Mouse (Mus musculus) forebrain, embryonic 14.5 days (tissue): ENCODE measurements around the gene Ccdc92b. TPM values are rescaled to one million over a fixed set of nuclear protein-coding genes. Genes with fewer than 3 reads are reported as not detected.

Source experiments
- ATAC-seq: fragments of 200-750 bp; cut with Nextera tagmentation; 2 replicates; pipeline ENCODE4 v1.8.0; 2017; ENCODE audit warnings: mild to moderate bottlenecking, moderate library complexity
- DNase-seq: peaks from one replicate; pipeline ENCODE4 v3.0.0-alpha.2; 2015; ENCODE audit warnings: low spot score
- H3K27ac ChIP-seq: fragments of 300-500 bp; sonication (generic); 2 replicates; pipeline ENCODE4 v1.5.1; 2014; ENCODE audit warnings: low read depth, mild to moderate bottlenecking, control low read depth, low read length, moderate library complexity
- H3K27me3 ChIP-seq: fragments of 300-500 bp; sonication (generic); replicated peaks from 2 replicates; pipeline ENCODE4 v1.6.1; 2014; ENCODE audit warnings: low read length, control low read depth, mixed read lengths; ENCODE audit not compliant: control insufficient read depth, insufficient read depth
- H3K36me3 ChIP-seq: fragments of 300-500 bp; sonication (generic); 2 replicates; pipeline ENCODE4 v1.6.1; 2014; ENCODE audit warnings: low read length, control low read depth; ENCODE audit not compliant: control insufficient read depth, insufficient read depth
- H3K4me1 ChIP-seq: fragments of 300-500 bp; sonication (generic); 2 replicates; pipeline ENCODE4 v1.6.1; 2014; ENCODE audit warnings: antibody characterized with exemption, low read length, control low read depth; ENCODE audit not compliant: control insufficient read depth, insufficient read depth
- H3K4me2 ChIP-seq: fragments of 300-500 bp; sonication (generic); 2 replicates; pipeline ENCODE4 v1.6.1; 2014; ENCODE audit warnings: mild to moderate bottlenecking, control low read depth, low read length
- H3K4me3 ChIP-seq: fragments of 300-500 bp; sonication (generic); 2 replicates; pipeline ENCODE4 v1.5.1; 2014; ENCODE audit warnings: low read depth, low read length, control low read depth
- H3K9ac ChIP-seq: fragments of 300-500 bp; sonication (generic); 2 replicates; pipeline ENCODE4 v1.6.1; 2014; ENCODE audit warnings: mild to moderate bottlenecking, low read length, control low read depth, moderate library complexity
- H3K9me3 ChIP-seq: fragments of 300-500 bp; sonication (generic); replicated peaks from 2 replicates; pipeline ENCODE4 v1.6.1; 2016; ENCODE audit warnings: low read length, control low read depth, mixed read lengths; ENCODE audit not compliant: control insufficient read depth
- WGBS: fragments of 180-500 bp; shearing (Covaris S2); extraction: QIAGEN DNeasy Blood & Tissue Kit; methylation state at CpG from one replicate; pipeline ENCODE4 v1.1.7; 2014; 5-methylcytosine and 5-hydroxymethylcytosine counted together
- polyA plus RNA-seq: library from polyadenylated mRNA; unstranded; fragments of >200 nt; fragmentation: Nextera tagmentation; extraction: Ambion mirVana; gene quantifications from 2 replicates; pipeline ENCODE4 v1.2.1, GENCODE M21; 2014

The Ccdc92b gene
- polyA plus RNA-seq, 1 experiment from 2014 or later = 2.3 TPM

DNA sequence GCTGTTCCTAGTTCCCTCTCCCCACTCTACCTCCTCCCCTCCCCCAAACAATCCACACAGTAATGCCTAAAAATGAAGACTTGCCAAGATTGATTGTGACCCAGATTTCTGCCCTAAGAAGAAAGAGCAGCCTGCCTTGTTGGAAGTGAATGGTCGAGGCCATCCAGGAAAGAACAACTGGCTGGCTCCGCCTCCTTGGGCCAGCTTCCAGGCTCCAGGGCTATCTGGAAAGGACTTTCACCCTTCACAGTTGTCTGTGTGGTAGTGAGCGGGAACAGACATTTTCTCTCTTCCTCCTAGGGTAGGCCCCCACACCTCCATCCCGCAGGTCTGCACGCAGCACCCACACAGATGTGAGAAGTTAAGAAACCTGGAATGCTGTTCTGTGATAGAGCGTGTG, 4.3 kb downstream of the Ccdc92b start:
- Histone ChIP-seq H3K36me3 (no peaks in the 10 kb centered on the region), H3K27ac (no peak overlapping the region), H3K9ac (no peak overlapping the region), H3K27me3 (peaks cover 3% of the 10 kb centered on the region; the same call in 1 of the 2 replicates), H3K4me1 (0 out of 2 replicates have a peak, but pooled peaks cover 3% of the 10 kb centered on the region), H3K9me3 (no peaks in the 10 kb centered on the region), H3K4me2 (no peak overlapping the region), H3K4me3 (no peak overlapping the region)
- DNase-seq (no peak), ATAC-seq (no peak)
- WGBS = 72% methylated on average over 6 of the region's 6 CpGs

DNA sequence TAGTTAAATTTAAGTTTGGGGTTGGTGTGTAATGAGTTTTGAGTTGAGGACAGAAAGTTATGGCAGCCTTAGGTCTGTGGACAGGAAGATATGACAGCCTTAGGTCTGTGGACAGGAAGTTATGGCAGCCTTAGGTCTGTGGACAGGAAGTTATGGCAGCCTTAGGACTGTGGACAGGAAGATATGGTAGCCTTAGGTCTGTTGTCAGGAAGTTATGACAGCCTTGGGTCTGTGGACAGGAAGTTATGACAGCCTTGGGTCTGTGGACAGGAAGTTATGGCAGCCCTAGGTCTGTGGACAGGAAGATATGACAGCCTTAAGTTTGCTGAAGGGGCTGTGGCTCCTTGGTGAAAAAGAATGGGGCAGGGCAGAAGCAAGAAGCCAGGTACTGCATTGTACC, 5.9 kb downstream of the Ccdc92b start:
- H3K36me3 ChIP-seq = no peaks in the 10 kb centered on the region
- H3K4me2 ChIP-seq = no peak overlapping the region
- no peak overlapping the region for H3K4me3 ChIP-seq
- no peaks in the 10 kb centered on the region for H3K9me3 ChIP-seq
- no peak for ATAC-seq
- H3K4me1 ChIP-seq = no peaks in the 10 kb centered on the region
- no peak overlapping the region for H3K9ac ChIP-seq
- H3K27ac ChIP-seq = no peak overlapping the region
- peaks cover 3% of the 10 kb centered on the region; the same call in 1 of the 2 replicates for H3K27me3 ChIP-seq
- DNase-seq = no peak

DNA sequence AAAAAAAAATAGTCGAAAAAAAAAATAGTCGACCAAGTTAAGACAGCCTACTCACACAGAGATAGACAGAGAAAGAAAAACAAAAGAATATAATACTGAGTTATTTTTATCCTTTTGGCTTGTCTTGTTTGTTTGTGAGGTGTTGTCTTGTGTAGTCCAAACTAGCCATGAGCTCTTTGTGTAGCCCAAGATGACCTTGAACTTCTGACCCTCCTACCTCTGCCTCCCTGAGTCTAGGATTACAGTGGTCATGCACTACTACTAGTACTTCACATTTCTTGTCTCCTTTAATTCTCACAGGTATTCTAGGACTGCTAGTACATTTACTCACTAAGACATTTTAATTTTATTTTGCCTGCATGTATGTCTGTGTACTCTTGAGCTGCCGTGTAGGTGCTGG, 8.1 kb downstream of the Ccdc92b start:
- WGBS = 86% methylated on average over 3 of the region's 3 CpGs
- Histone ChIP-seq H3K27me3 (no peaks in the 10 kb centered on the region), H3K4me2 (no peak overlapping the region), H3K4me1 (no peaks in the 10 kb centered on the region), H3K9ac (no peak overlapping the region), H3K27ac (no peak overlapping the region), H3K36me3 (no peaks in the 10 kb centered on the region), H3K9me3 (no peaks in the 10 kb centered on the region), H3K4me3 (no peak overlapping the region)
- ATAC-seq (no peak), DNase-seq (no peak)

DNA sequence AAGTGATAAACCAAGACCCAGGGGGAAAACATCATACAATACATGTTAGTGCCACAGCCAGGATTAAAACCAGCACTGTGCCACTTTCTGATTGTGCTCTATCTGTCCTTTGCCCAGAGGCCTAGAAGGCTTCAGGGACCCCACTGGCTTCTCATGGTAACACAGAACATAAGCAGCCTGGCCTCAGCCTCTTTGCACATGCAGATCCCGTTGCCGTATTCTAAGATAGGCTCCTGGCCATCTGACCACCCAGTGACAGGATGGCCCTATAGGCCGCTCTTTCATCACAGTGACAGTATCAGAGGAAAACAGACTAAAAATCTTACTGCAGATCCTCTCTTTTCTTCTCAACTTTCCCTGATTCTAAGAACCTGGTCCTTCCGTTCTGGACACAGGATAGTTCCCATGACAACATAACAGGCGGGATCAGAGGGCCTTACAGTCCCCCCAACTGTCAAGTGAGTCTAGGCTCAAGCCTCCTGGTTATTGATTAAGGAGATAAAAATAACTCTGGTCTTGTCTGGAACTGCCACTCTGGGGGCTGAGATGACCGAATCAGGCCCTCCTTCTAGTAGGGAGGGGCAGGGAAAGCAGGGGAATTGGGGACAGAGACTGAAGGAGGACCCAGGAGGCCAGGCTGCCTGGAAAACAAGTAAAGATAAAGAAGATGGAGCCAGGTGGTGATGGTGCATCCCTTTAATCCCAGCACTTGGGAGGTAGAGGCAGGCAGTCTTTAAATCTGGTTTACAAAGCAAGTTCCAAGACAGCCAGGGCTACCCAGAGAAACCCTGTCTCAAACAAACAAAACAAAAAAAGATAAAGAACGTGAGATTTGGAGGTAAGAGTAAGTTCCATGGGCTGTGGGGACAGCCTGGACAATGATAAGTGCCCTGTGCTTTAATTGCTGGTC, 12.7 kb downstream of the Ccdc92b start:
- Histone ChIP-seq H3K4me3 (no peak overlapping the region), H3K27me3 (no peaks in the 10 kb centered on the region), H3K36me3 (no peaks in the 10 kb centered on the region), H3K4me2 (no peak overlapping the region), H3K9me3 (no peaks in the 10 kb centered on the region), H3K4me1 (peaks cover under 1% of the 10 kb centered on the region; the same call in 1 of the 2 replicates), H3K9ac (no peak overlapping the region), H3K27ac (no peak overlapping the region)
- no peak for ATAC-seq
- DNase-seq = no peak
- WGBS = 74% methylated on average over 7 of the region's 7 CpGs

DNA sequence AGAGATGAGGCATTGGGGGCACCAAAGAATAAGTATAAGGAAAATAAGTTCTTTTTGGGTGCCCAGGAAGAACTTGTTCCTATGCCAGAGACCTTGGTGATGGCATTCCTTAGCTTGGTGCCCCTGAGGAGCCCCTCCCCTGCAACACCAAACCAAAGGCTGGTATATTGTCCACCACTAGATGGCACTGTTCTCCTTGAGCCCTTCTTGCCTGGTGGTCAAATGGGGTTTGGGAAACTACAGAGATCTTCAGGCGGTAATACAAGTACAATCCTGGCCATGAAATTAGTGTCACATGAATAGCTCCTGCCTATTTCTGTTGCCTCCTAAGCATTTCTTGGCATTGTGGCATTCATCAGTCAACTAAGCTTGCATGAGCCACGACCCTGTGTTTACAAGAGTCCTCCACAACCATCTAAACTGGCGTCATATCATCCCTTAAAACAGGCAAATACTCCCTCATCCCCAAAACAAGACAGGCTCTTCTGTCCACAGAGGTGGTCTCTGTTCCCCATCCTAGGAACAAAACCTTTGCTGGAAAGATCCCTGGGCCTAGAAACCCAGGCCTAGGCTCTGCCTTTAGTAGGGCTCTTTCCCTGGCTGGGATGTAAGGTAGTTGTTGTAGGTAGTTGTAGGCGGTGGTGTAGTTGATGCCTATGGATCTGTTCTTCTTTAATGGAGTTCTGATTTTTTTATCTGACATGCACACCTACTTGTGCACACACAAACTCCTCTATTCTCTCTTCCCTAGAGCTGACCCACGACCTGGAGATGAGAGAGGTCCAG, 15.3 kb downstream of the Ccdc92b start:
- H3K9me3 ChIP-seq = no peaks in the 10 kb centered on the region
- H3K36me3 ChIP-seq = no peaks in the 10 kb centered on the region
- no peak overlapping the region for H3K27ac ChIP-seq
- DNase-seq (peak; percentile 87), ATAC-seq (no peak)
- H3K4me3 ChIP-seq = no peak overlapping the region
- no peak overlapping the region for H3K4me2 ChIP-seq
- 65% methylated on average over 5 of the region's 5 CpGs for WGBS
- H3K9ac ChIP-seq = no peak overlapping the region
- no peaks in the 10 kb centered on the region for H3K27me3 ChIP-seq
- H3K4me1 ChIP-seq = peaks cover 13% of the 10 kb centered on the region

DNA sequence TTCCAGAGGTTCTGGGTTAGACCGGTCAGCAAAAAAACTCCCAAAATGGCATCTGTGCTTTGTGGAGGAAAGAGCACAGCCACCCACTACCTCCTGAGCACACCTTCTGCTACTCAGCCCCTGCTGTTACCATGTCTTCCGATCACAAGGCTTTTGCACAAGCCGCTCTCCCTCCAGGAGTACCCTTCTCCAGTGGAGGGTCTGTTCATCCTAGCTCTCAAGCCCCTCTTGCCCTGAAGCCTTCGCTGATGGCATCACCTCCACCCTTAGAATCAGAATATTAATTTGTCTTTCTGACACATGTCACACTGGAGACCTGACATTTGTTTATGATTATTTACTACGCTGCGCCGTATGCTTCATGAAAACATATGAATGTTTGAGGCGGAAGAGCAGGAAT, 18.1 kb downstream of the Ccdc92b start:
- Histone ChIP-seq H3K4me1 (peaks cover 13% of the 10 kb centered on the region), H3K36me3 (no peaks in the 10 kb centered on the region), H3K27me3 (no peaks in the 10 kb centered on the region), H3K9ac (peak overlapping the region; percentile 89), H3K27ac (peak overlapping the region; percentile 87), H3K4me2 (peak overlapping the region; percentile 93), H3K4me3 (peak overlapping the region; percentile 66), H3K9me3 (no peaks in the 10 kb centered on the region)
- no peak for DNase-seq
- ATAC-seq = no peak; the same call in 1 of the 2 replicates
- WGBS = 19% methylated on average over 8 of the region's 8 CpGs

DNA sequence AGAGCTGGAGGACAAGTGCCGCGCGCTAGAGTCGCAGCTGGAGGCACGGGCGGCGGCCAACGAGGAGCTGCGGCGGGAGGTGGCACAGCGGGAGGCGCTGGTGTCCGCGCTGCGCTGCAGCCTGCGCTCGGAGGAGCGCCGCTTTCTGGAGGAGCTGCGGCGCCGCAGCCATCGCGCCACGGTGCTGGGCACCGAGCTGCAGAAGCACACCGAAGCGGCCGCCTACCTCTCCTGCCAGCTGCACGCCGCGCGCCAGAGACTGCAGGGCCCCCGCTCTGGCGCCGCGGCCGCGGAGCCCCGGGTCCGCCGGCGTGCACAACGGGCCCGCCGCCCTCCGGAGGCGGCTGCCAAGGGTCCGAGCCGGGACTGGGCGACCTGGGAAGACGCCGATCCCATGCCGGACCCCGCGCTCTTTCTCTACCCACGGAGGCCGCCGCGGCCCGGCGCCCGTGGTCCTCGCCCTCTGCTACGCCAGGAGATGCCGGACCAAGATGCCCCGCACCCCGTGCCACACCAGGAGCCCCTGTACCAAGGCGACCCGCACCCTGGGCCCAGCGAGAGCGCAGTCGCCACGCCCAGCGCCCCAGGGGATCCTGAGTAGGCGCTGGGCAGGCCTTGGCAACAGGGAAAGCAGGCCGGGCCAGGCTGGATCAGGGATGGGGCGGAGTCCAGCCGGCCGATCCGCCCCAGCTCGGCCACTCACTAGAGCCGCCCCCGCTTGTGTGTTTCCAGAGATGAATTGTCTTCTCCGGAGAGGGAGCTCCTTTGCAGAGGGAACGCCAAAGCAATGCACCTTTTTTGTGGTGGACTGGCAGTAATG, 18.8 kb downstream of the Ccdc92b start:
- Histone ChIP-seq H3K4me3 (peak overlapping the region; percentile 66), H3K9me3 (no peaks in the 10 kb centered on the region), H3K27me3 (no peaks in the 10 kb centered on the region), H3K36me3 (no peaks in the 10 kb centered on the region), H3K9ac (peak overlapping the region; percentile 89), H3K27ac (peak overlapping the region; percentile 87), H3K4me2 (peak overlapping the region; percentile 93), H3K4me1 (peaks cover 13% of the 10 kb centered on the region)
- WGBS = under 1% methylated on average over 85 of the region's 86 CpGs
- DNase-seq = peak; percentile 85
- ATAC-seq = peak; percentile 87

DNA sequence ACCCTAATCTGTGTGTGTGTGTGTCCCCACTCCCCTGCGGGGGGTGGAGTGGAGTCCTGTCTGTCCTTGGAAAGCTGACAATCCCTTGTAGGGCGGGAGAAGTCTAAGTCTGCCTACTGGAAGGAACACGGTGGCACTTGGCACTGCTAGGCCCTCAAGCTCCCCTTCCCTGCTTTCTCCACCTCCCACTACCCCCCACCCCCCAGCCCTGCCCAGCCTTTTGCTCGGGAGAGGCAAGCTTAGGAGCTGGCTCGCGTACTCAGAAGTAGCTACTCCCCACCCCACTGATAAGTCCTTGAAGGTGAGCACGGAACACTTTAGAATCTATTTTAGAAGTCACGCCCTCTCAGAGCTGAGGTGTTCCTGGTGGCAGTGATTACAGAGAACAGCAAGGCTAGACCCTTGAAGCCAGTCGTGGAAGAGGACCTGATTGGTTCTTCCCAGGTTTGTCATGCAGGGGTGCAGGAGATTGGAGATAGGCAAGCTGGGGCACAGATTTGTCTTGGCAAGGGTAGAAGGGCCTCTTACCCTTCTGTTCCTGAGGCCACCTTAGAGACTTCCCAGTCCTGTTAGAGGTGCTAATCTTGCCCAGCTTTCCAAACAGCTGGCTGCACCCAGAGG, 19.5 kb downstream of the Ccdc92b start:
- Histone ChIP-seq H3K36me3 (no peaks in the 10 kb centered on the region), H3K4me1 (peaks cover 13% of the 10 kb centered on the region), H3K9ac (peak overlapping the region; percentile 89), H3K4me2 (peak overlapping the region; percentile 93), H3K27me3 (no peaks in the 10 kb centered on the region), H3K4me3 (peak overlapping the region; percentile 66), H3K9me3 (no peaks in the 10 kb centered on the region), H3K27ac (peak overlapping the region; percentile 87; the same call in 1 of the 2 replicates)
- 10% methylated on average over 9 of the region's 9 CpGs for WGBS
- no peak for DNase-seq
- peak; percentile 46 for ATAC-seq
